Mouse (Mus musculus) adipocyte (in vitro differentiated cells): ENCODE results near the gene Polg.
A peak's percentile ranks its signal among the peaks of the same experiment; 100 is the strongest.

Experiments
- DNase-seq: peaks from one replicate; pipeline ENCODE4 v3.0.0-alpha.2; 2016; ENCODE audit warnings: low spot score

Polg gene

GRCm38 (mm10) chr7:79465461-79466044, 609 bp downstream of the Polg start:
- DNase-seq = peak; percentile 38

- DNase-seq = no peak
These were observed 1.3 kb downstream of the Polg start for GRCm38 (mm10) chr7:79464776-79465420.

- DNase-seq = no peak
These were observed 2.6 kb downstream of the Polg start for GRCm38 (mm10) chr7:79463376-79464077.

- DNase-seq = no peak
These were observed 4.4 kb downstream of the Polg start for GRCm38 (mm10) chr7:79461721-79462120.

- DNase-seq = no peak
These were observed 18.7 kb downstream of the Polg start for GRCm38 (mm10) chr7:79447486-79447885.

GRCm38 (mm10) chr7:79447048-79447447, 19.1 kb downstream of the Polg start:
- DNase-seq = no peak

- DNase-seq = no peak
These were observed 26.1 kb downstream of the Polg start for GRCm38 (mm10) chr7:79440035-79440434.

- DNase-seq = no peak
These were observed 37.9 kb downstream of the Polg start for GRCm38 (mm10) chr7:79428243-79428642.

GRCm38 (mm10) chr7:79425804-79426203, 40.4 kb downstream of the Polg start:
- DNase-seq = no peak

- no peak for DNase-seq
These were observed 43.3 kb downstream of the Polg start for GRCm38 (mm10) chr7:79422876-79423275.

- DNase-seq = no peak
These were observed 46.2 kb downstream of the Polg start for GRCm38 (mm10) chr7:79419950-79420349.

GRCm38 (mm10) chr7:79414449-79415375, 51.5 kb downstream of the Polg start:
- no peak for DNase-seq

GRCm38 (mm10) chr7:79400296-79400695, 65.9 kb downstream of the Polg start:
- DNase-seq = no peak

GRCm38 (mm10) chr7:79398971-79399370, 67.2 kb downstream of the Polg start:
- DNase-seq = no peak

- no peak for DNase-seq
These were observed 67.7 kb downstream of the Polg start for GRCm38 (mm10) chr7:79398426-79398825.

- DNase-seq = no peak
These were observed 68.7 kb downstream of the Polg start for GRCm38 (mm10) chr7:79397446-79397963.
